Mouse (Mus musculus) liver, postnatal 0 days (tissue): ENCODE data around the gene Zfp553.

ENCODE experiments used
- CTCF ChIP-seq: sonication (generic); IDR thresholded peaks from 2 replicates; pipeline ENCODE4 v1.5.1; 2016; ENCODE audit warnings: antibody characterized with exemption, low read depth
- EP300 ChIP-seq: IDR thresholded peaks from 2 replicates; pipeline ENCODE4 v1.6.1; 2016; ENCODE audit warnings: antibody characterized with exemption, low read depth, mild to moderate bottlenecking

- TF ChIP-seq CTCF (no peak), EP300 (no peak)
Observed at GRCm38 (mm10) chr7:127209851-127210250, 23.0 kb upstream of the Zfp553 start.
